Mouse (Mus musculus) forebrain, embryonic 14.5 days (tissue): ENCODE measurements at regions not wholly inside any gene's neighbourhood (a gene's known extent, or its start where the extent isn't known, plus 50 kb on each side); places are given as distances from the start of the nearest gene placed in this dataset.

ENCODE experiments used
- ATAC-seq: fragments of 200-750 bp; cut with Nextera tagmentation; 2 replicates; pipeline ENCODE4 v1.8.0; 2017; ENCODE audit warnings: mild to moderate bottlenecking, moderate library complexity
- DNase-seq: peaks from one replicate; pipeline ENCODE4 v3.0.0-alpha.2; 2015; ENCODE audit warnings: low spot score
- H3K27ac ChIP-seq: fragments of 300-500 bp; sonication (generic); 2 replicates; pipeline ENCODE4 v1.5.1; 2014; ENCODE audit warnings: low read depth, mild to moderate bottlenecking, control low read depth, low read length, moderate library complexity
- H3K27me3 ChIP-seq: fragments of 300-500 bp; sonication (generic); replicated peaks from 2 replicates; pipeline ENCODE4 v1.6.1; 2014; ENCODE audit warnings: low read length, control low read depth, mixed read lengths; ENCODE audit not compliant: control insufficient read depth, insufficient read depth
- H3K36me3 ChIP-seq: fragments of 300-500 bp; sonication (generic); 2 replicates; pipeline ENCODE4 v1.6.1; 2014; ENCODE audit warnings: low read length, control low read depth; ENCODE audit not compliant: control insufficient read depth, insufficient read depth
- H3K4me1 ChIP-seq: fragments of 300-500 bp; sonication (generic); 2 replicates; pipeline ENCODE4 v1.6.1; 2014; ENCODE audit warnings: antibody characterized with exemption, low read length, control low read depth; ENCODE audit not compliant: control insufficient read depth, insufficient read depth
- H3K4me2 ChIP-seq: fragments of 300-500 bp; sonication (generic); 2 replicates; pipeline ENCODE4 v1.6.1; 2014; ENCODE audit warnings: mild to moderate bottlenecking, control low read depth, low read length
- H3K4me3 ChIP-seq: fragments of 300-500 bp; sonication (generic); 2 replicates; pipeline ENCODE4 v1.5.1; 2014; ENCODE audit warnings: low read depth, low read length, control low read depth
- H3K9ac ChIP-seq: fragments of 300-500 bp; sonication (generic); 2 replicates; pipeline ENCODE4 v1.6.1; 2014; ENCODE audit warnings: mild to moderate bottlenecking, low read length, control low read depth, moderate library complexity
- H3K9me3 ChIP-seq: fragments of 300-500 bp; sonication (generic); replicated peaks from 2 replicates; pipeline ENCODE4 v1.6.1; 2016; ENCODE audit warnings: low read length, control low read depth, mixed read lengths; ENCODE audit not compliant: control insufficient read depth
- WGBS: fragments of 180-500 bp; shearing (Covaris S2); extraction: QIAGEN DNeasy Blood & Tissue Kit; methylation state at CpG from one replicate; pipeline ENCODE4 v1.1.7; 2014; 5-methylcytosine and 5-hydroxymethylcytosine counted together

DNA sequence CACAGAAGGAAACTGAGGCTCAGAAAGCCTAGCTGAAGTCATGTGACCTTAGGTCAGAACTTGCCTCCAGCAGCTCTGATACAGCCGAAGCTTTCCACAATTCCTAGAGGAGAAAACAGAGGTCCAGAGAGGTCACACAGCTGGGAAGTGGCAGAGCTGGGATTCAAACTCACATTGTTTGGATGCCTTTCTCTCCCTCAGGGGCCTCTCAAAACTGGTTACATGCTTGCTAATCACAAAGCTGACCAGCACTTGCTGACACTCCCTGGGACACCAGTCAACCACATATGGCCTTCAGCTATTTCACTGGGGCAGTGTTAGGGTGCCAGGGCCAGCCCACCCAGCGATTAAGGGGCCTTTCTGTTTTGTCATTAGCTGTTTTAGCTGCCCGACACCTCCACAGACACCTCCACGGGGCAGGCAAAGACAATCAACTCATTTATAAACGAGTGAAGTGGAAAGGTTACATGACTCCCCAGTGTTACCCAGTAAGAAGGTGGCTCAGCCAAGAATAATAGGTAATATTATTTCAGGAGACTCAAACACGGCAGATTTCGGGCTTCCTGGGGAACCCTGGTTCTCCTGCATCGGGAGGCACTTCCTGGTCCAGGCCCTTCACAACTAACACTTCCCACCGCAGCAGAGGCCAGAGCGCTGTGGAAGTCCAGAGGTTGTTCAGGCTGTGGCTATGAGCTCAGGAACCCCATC is 71.4 kb downstream of the 2410131K14Rik start:
- Histone ChIP-seq H3K9ac (no peak overlapping the region), H3K27me3 (no peaks in the 10 kb centered on the region), H3K4me1 (no peaks in the 10 kb centered on the region), H3K4me3 (no peak overlapping the region), H3K27ac (no peak overlapping the region), H3K36me3 (no peaks in the 10 kb centered on the region), H3K4me2 (no peak overlapping the region), H3K9me3 (no peaks in the 10 kb centered on the region)
- no peak for DNase-seq
- WGBS = 42% methylated on average over 10 of the region's 10 CpGs
- ATAC-seq = no peak

DNA sequence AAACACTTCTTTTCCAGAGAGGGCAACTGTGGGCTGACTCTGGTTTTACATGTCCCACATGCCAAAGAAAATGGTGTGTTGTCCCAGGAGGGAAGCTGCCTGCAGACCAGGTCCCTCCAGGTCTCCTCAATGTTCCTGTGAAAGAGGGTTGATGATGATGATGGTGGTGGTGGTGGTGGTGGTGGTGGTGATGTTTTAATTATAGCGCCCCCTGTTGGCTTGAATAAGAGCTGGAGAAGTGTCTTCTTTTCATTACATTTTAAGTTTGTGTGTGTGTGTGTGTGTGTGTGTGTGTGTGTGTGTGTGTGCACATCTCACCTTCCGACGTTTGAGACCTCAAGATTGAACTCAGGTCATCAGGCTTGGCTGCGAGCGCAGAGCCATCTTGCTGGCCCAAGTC is 73.0 kb downstream of the 2410131K14Rik start:
- H3K27me3 ChIP-seq = no peaks in the 10 kb centered on the region
- no peaks in the 10 kb centered on the region for H3K36me3 ChIP-seq
- no peak overlapping the region for H3K4me2 ChIP-seq
- H3K4me1 ChIP-seq = peaks cover 6% of the 10 kb centered on the region; the same call in 1 of the 2 replicates
- no peak overlapping the region for H3K9ac ChIP-seq
- H3K27ac ChIP-seq = no peak overlapping the region
- H3K4me3 ChIP-seq = no peak overlapping the region
- 73% methylated on average over 5 of the region's 5 CpGs for WGBS
- DNase-seq (no peak), ATAC-seq (no peak)
- no peaks in the 10 kb centered on the region for H3K9me3 ChIP-seq

DNA sequence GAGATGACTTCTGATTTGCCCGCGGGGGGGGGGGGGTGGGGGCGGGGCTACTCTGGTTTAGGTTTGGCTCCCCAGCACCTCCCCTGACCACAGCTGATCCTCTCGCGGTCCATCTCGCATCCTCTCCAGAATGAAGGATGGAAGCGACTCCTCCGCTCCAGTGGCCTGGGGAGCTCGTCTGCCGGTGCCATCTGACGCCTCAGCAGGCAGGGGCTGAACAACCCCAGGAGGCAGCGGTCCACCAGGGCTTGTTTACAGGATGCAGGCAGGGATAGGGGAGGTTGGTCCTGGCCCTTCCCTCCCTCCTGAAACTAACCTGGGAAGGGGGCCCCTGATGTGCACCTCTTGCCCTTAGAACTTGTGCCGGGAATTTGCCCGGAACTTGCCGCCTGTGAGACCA is 73.9 kb downstream of the 2410131K14Rik start:
- H3K4me1 ChIP-seq = peaks cover 6% of the 10 kb centered on the region; the same call in 1 of the 2 replicates
- no peaks in the 10 kb centered on the region for H3K27me3 ChIP-seq

DNA sequence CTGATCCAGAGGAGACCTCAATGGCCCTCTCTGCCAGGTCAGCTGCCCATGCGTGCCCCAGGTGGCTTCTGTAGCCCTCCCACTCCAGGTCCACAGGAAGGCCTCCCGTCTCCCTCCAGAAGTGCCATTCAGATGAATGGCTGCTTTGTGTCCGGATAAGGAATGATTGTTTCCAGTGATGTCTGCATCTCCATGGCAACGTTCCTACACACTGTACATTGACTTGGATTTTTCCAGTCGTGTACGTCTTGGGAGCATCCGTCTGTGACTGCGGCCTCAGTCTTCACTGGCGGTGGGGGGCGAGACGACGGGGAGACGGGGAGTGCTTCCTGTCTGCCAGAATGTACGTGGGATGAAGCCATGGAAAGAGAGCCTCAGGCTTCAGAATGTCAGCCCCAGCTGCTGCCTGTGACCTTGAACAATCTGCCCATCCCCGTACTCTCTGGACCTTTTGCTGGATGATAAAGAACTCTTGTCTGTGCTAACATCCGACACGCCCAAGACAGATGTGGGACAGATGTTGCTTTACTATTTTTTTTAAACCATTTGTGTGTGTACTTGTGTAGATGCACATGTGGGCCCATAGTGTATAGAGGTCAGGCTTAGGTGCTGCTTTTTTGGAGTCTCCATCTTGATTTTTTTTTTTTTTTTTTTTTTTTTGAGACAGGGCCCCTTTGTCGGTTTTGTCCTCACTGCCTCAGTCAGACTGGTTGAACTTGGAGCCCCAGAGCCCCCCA is 76.9 kb downstream of the 2410131K14Rik start:
- Histone ChIP-seq H3K27ac (no peak overlapping the region; the same call in 1 of the 2 replicates), H3K4me1 (peaks cover 8% of the 10 kb centered on the region; the same call in 1 of the 2 replicates), H3K27me3 (no peaks in the 10 kb centered on the region), H3K4me2 (no peak overlapping the region), H3K9me3 (no peaks in the 10 kb centered on the region), H3K9ac (no peak overlapping the region), H3K36me3 (no peaks in the 10 kb centered on the region), H3K4me3 (no peak overlapping the region)
- peak; percentile 30; the same call in 1 of the 2 replicates for ATAC-seq
- 20% methylated on average over 18 of the region's 18 CpGs for WGBS
- DNase-seq = peak; percentile 65

More for the DNA sequence above, 73.9 kb downstream of the 2410131K14Rik start:
- Histone ChIP-seq H3K9me3 (no peaks in the 10 kb centered on the region), H3K27ac (no peak overlapping the region), H3K9ac (no peak overlapping the region), H3K4me3 (no peak overlapping the region), H3K36me3 (no peaks in the 10 kb centered on the region), H3K4me2 (no peak overlapping the region)
- ATAC-seq (no peak), DNase-seq (no peak)
- 17% methylated on average over 14 of the region's 15 CpGs for WGBS

DNA sequence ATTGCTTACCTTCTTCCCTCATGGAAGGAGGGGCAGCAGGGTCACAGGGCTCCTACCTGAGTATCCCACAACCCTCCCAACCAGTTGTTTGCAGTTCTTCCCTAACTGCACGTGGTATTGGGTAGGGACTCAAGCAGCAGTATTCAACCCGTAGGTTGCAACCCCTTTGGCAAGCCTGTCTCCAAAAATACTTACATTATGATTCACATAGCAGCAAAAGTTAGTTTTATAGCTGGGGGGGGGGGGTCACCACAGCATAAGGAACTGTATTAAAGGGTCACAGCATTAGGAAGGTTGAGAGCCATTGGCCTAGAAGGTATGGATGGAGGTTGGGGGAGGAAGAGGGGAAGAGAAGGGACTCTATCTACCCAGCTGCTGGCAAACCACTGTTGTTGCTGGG is 78.1 kb downstream of the 2410131K14Rik start:
- H3K36me3 ChIP-seq = no peaks in the 10 kb centered on the region
- H3K9me3 ChIP-seq = no peaks in the 10 kb centered on the region
- WGBS = 80% methylated on average over 2 of the region's 2 CpGs
- ATAC-seq (no peak), DNase-seq (no peak)
- no peak overlapping the region for H3K4me2 ChIP-seq
- no peaks in the 10 kb centered on the region for H3K27me3 ChIP-seq
- no peak overlapping the region for H3K4me3 ChIP-seq
- no peak overlapping the region for H3K9ac ChIP-seq
- H3K4me1 ChIP-seq = peaks cover 8% of the 10 kb centered on the region; the same call in 1 of the 2 replicates
- H3K27ac ChIP-seq = no peak overlapping the region

DNA sequence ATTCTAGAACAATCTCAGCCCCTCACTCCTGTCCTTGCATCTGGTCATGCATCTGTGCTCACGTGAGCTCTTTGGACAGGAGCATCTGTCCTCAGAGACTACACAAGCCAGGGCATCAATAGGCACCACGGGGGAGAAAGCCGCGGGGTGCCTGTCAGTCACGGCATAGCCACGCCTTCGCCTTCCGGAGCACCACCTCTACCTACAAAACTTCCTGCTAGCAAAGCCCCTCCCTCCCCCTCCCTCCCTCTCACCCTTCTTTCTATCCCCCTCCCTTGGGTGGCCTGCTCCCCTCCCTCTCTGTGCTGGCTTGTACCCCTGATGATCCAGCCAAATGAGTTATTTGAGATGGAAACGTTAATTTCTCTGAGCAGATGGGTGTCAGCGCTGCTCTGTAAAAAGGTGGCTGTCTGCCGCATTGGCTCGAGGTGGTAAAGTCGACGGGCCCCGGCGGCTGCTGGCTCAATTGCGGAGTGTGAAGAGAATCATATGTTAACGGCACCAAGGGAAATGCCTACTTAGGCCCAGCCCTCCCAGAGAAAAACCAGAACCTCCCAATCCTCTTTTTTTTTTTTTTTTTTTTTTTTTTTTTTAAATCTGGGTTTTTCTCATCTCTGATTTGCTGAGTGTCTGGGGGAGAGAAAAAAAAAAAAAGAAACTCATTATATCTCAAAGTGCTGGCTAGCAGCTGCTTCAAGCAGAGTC is 82.0 kb downstream of the 2410131K14Rik start:
- ATAC-seq (peak; percentile 83), DNase-seq (peak; percentile 95)
- H3K27me3 ChIP-seq = no peaks in the 10 kb centered on the region
- no peaks in the 10 kb centered on the region for H3K36me3 ChIP-seq
- under 1% methylated on average over 18 of the region's 18 CpGs for WGBS
- no peaks in the 10 kb centered on the region for H3K9me3 ChIP-seq
- H3K4me3 ChIP-seq = peak overlapping the region; percentile 3; the same call in 1 of the 2 replicates
- H3K4me2 ChIP-seq = peak overlapping the region; percentile 43
- peak overlapping the region; percentile 82; the same call in 1 of the 2 replicates for H3K27ac ChIP-seq
- H3K9ac ChIP-seq = no peak overlapping the region; the same call in 1 of the 2 replicates
- H3K4me1 ChIP-seq = peaks cover 18% of the 10 kb centered on the region

DNA sequence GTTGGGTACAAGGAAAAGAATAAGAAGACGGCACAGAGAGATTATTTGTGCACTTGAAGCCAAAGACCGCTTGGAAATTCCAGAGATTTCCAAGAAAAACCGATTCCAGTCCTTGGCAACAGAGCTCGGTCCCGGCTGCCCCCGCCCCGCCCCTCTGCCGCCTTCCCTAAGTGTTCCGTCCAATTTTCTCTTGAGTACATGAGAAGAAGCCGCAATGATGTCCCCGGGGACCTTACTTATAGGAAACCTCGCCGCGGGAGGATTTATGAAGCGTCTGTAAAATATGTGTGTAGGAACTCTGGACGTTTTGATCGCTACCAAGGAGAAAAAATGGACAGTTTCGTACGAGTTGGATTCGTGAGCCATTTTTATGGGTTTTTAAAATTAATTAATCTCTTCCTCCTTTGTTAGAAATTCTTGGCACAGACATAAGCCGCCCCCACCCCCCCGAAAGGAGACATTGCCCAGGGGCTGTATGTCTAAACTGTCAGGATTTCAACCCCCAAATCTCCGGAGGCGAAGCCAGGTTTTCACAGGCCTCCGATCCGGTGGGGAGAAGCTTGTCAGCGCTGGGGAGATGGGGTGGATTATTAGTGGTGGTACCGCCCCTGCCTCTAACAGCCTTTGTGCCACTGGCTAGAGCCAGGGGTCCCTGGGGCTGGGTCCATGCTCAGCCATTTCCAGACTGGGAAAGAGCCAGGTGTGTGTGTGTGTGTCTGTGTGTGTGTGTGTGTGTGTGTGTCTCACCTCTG is 83.1 kb downstream of the 2410131K14Rik start:
- 0 out of 2 replicates have a peak, but pooled peaks have one; percentile 15 for ATAC-seq

DNA sequence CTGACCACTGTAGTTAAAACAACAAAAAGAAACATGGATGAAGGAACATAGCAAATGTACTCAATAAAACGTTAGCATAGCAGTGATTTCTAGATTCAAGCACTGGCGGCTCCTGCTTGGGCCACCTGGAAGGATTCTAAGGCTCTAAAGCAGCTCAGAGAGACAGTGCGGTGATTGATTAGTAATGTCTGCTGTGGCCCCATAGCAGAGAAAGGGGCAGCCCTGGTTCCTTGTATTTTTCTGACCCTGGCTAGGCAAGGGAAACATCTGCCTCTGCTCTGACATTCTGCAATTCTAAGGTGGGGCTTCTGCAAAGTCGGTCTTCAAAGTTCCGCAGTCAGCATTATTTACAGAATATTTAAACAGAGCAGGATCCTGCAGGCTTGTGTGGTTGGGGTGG is 84.1 kb downstream of the 2410131K14Rik start:
- peaks cover 18% of the 10 kb centered on the region for H3K4me1 ChIP-seq
- H3K4me2 ChIP-seq = no peak overlapping the region
- H3K4me3 ChIP-seq = no peak overlapping the region
- WGBS = 78% methylated on average over 5 of the region's 5 CpGs
- H3K36me3 ChIP-seq = no peaks in the 10 kb centered on the region
- H3K27me3 ChIP-seq = no peaks in the 10 kb centered on the region
- H3K9ac ChIP-seq = no peak overlapping the region
- ATAC-seq = no peak
- H3K27ac ChIP-seq = 0 out of 2 replicates have a peak overlapping the region, but pooled peaks have one; percentile 82
- no peak for DNase-seq
- no peaks in the 10 kb centered on the region for H3K9me3 ChIP-seq

More for the DNA sequence above, 83.1 kb downstream of the 2410131K14Rik start:
- peak; percentile 82 for DNase-seq
- Histone ChIP-seq H3K9me3 (no peaks in the 10 kb centered on the region), H3K4me3 (peak overlapping the region; percentile 7; the same call in 1 of the 2 replicates), H3K9ac (peak overlapping the region; percentile 41), H3K4me2 (peak overlapping the region; percentile 43), H3K27ac (peak overlapping the region; percentile 82), H3K27me3 (no peaks in the 10 kb centered on the region), H3K36me3 (no peaks in the 10 kb centered on the region), H3K4me1 (peaks cover 18% of the 10 kb centered on the region)
- 3% methylated on average over 28 of the region's 28 CpGs for WGBS
